Mouse (Mus musculus) liver, embryonic 15.5 days (tissue): ENCODE data around the gene Gm10377. TPM values are rescaled to one million over a fixed set of nuclear protein-coding genes. Genes with fewer than 3 reads are reported as not detected.
"Not testable (repeated sequence)": the region's sequence is repeated elsewhere in the genome, so short reads cannot be mapped to it uniquely, and the experiment has no call there.

ENCODE experiments used
- ATAC-seq: fragments of 200-750 bp; cut with Nextera tagmentation; 2 replicates; pipeline ENCODE4 v1.8.0; 2017; ENCODE audit warnings: moderate number of reproducible peaks, mild to moderate bottlenecking, moderate library complexity; ENCODE audit not compliant: insufficient read depth
- H3K27ac ChIP-seq: fragments of 300-500 bp; sonication (generic); replicated peaks from 2 replicates; pipeline ENCODE4 v1.5.1; 2015; ENCODE audit warnings: mild to moderate bottlenecking, inconsistent platforms
- H3K27me3 ChIP-seq: fragments of 300-500 bp; sonication (generic); 2 replicates; pipeline ENCODE4 v1.6.1; 2015; ENCODE audit warnings: mild to moderate bottlenecking, inconsistent platforms
- H3K36me3 ChIP-seq: fragments of 300-500 bp; sonication (generic); replicated peaks from 2 replicates; pipeline ENCODE4 v1.6.1; 2015; ENCODE audit warnings: moderate library complexity, mild to moderate bottlenecking, inconsistent platforms
- H3K4me1 ChIP-seq: fragments of 300-500 bp; sonication (generic); replicated peaks from 2 replicates; pipeline ENCODE4 v1.6.1; 2015; ENCODE audit warnings: inconsistent platforms
- H3K4me2 ChIP-seq: fragments of 300-500 bp; sonication (generic); 2 replicates; pipeline ENCODE4 v1.6.1; 2015; ENCODE audit warnings: moderate library complexity, mild to moderate bottlenecking, inconsistent platforms
- H3K4me3 ChIP-seq: fragments of 300-500 bp; sonication (generic); replicated peaks from 2 replicates; pipeline ENCODE4 v1.5.1; 2015; ENCODE audit warnings: mild to moderate bottlenecking, inconsistent platforms
- H3K9ac ChIP-seq: fragments of 300-500 bp; sonication (generic); 2 replicates; pipeline ENCODE4 v1.6.1; 2015; ENCODE audit warnings: moderate library complexity, mild to moderate bottlenecking, inconsistent platforms
- H3K9me3 ChIP-seq: fragments of 300-500 bp; sonication (generic); replicated peaks from 2 replicates; pipeline ENCODE4 v1.6.1; 2016; ENCODE audit warnings: inconsistent platforms
- WGBS: fragments of 180-500 bp; shearing (Covaris S2); methylation state at CpG from one replicate; pipeline ENCODE4 v1.1.7; 2015; ENCODE audit warnings: mixed read lengths; ENCODE audit not compliant: insufficient replicate concordance; 5-methylcytosine and 5-hydroxymethylcytosine counted together
- polyA plus RNA-seq: library from polyadenylated mRNA; unstranded; fragments of >200 nt; fragmentation: Nextera tagmentation; extraction: Ambion mirVana; gene quantifications from 2 replicates; pipeline ENCODE4 v1.2.1, GENCODE M21; 2015

Gm10377 gene
- polyA plus RNA-seq, result not detected in 2 replicates

- H3K4me1 ChIP-seq, H3K27ac ChIP-seq, H3K9me3 ChIP-seq, ATAC-seq, H3K27me3 ChIP-seq, H3K4me3 ChIP-seq, H3K36me3 ChIP-seq, H3K9ac ChIP-seq, H3K4me2 ChIP-seq: not testable (repeated sequence)
These were observed at the start of gene Gm10377 for GRCm38 (mm10) chr14:42797887-42798286. Gm10377 (minus strand) TSS chr14:42797987.

GRCm38 (mm10) chr14:42768721-42769120, 29.1 kb downstream of the Gm10377 start, which contains the start of gene Gm3015:
Gm3015 (minus strand) TSS chr14:42768821.
- H3K36me3 ChIP-seq, H3K9ac ChIP-seq, H3K4me1 ChIP-seq, H3K4me3 ChIP-seq, H3K27ac ChIP-seq, H3K27me3 ChIP-seq, H3K4me2 ChIP-seq, ATAC-seq, H3K9me3 ChIP-seq: not testable (repeated sequence)
- whole genome bisulfite sequencing, result 40% methylated on average over 1 of the region's 1 CpGs

Other genes with a start within 250 kb of the Gm10377 start
- gene Gm17124, start 198.1 kb downstream of the Gm10377 start, polyA plus RNA-seq, result not detected in 2 replicates
- gene Gm3633, start 156.1 kb downstream of the Gm10377 start, polyA plus RNA-seq, result not detected in 2 replicates
- gene Gm10378, start 142.0 kb downstream of the Gm10377 start, polyA plus RNA-seq, result not detected in 2 replicates
- not detected in 2 replicates for gene Gm3015, start 29.2 kb downstream of the Gm10377 start, polyA plus RNA-seq
- gene Gm21977, start 55.5 kb upstream of the Gm10377 start, polyA plus RNA-seq, result not detected in 2 replicates
- gene Gm8082, start 195.6 kb upstream of the Gm10377 start, polyA plus RNA-seq, result not detected in 2 replicates
- not detected in 2 replicates for gene Gm10376, start 217.6 kb upstream of the Gm10377 start, polyA plus RNA-seq